Mouse (Mus musculus) left cerebral cortex, adult 8-10 months (tissue): ENCODE results near the gene Sema4b. TPM values are rescaled to one million over a fixed set of nuclear protein-coding genes. Genes with fewer than 3 reads are reported as not detected.
A peak's percentile ranks its signal among the peaks of the same experiment; 100 is the strongest.

Source experiments
- DNase-seq, 2 experiments: peaks; one replicate each; pipeline ENCODE4 v3.0.0; 2022; ENCODE audit warnings: low spot score in 2 of 2
- total RNA-seq, 4 experiments: library from RNA; stranded (reverse); gene quantifications; 2 replicates each; pipeline ENCODE4 v1.2.4; 2022

Sema4b gene
- total RNA-seq, 4 experiments from 2014 or later, result 18.6 to 22.7 (median 20.6) TPM

DNA sequence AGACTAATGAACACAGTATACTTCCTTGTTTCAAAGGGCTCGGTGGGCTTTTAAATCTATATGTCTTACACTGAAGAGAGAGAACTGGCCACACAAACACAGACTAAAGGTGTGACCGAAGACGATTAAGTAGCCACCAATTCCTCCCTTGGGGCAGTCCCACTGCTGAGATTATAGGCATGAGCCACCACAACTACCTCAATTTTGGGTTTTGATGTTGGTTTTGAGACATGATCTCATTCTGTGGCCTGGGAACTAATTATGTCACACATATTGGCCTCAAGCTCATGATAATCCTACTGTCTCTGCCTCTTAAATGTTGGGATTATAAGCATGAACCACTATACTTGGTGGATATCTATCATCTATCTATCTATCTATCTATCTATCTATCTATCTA, 9.2 kb upstream of the Sema4b start:
- no peak for DNase-seq

DNA sequence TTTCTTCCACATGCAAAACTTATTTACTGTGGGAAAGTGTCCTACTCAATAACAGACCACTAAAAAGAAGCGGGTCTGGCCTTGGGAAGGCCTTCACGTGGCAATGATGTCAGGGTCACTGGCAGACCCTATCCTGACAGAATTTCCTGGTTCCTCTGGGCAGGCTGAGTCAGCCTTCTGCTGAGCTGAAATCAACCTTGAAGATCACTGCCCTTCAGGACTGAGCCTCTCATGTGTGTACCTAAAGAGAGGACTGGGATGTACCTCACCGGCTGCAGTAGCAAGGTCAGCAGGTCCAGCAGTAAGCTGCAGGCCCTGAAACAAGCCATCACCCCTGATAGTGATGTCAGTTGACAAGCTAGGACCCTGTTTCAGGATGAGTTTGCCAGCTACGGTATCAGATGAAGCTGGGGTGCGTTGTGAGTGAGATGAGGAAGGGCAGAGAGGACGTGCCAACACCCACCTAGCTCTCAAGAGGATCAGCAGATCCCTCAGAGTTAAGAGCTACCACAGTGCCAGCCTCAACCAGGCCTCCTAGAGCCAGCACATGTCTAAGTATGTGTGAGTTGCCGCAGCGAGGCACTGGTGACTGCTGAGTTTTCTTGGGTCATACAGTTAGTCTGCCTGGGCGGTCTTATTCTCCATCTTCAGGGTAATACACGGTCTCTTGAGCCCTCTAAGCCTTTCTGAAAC, 8.5 kb upstream of the Sema4b start:
- no peak for DNase-seq

GRCm38 (mm10) chr7:80179327-80179726, 7.3 kb upstream of the Sema4b start:
- no peak for DNase-seq

GRCm38 (mm10) chr7:80179790-80180189, 6.9 kb upstream of the Sema4b start:
- DNase-seq, result no peak

DNA sequence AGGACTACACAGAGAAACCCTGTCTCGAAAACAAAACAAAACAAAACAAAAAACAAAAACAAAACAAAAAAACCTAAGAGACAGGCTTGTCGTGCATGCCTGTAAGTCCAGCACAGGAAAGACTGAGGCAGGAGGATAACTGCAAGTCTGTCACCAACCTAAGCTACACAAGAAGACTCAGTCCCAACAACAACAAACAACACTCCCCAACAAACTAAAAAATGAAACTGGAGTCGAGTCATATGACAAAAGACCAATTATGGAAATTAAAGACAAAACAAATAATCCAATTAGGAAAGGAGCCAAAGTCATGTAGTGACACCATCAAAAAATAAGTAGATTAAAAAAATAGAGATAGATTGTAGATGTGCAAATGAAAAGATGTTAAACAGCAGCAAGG, 6.4 kb upstream of the Sema4b start:
- DNase-seq, result no peak

DNA sequence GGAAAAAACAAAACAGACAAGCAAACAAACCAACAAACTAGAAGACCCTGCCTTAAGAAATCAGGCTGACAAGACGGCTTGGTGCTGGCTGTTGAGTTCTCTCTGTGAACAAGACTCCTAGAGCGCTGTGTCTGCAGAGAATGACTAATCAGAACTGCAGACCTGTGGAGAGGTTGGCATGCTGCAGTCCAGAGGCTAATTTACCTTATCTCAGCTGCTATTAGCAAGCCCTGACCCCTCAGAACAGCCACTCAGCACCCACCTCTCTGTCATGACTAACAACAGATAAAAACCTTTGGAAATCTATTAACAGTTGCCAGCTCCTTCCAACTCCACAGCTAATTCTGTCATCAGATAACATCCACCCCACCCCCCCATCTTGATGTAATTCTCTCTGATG, 5.6 kb upstream of the Sema4b start:
- no peak for DNase-seq

- no peak for DNase-seq
Measured at GRCm38 (mm10) chr7:80182139-80182538, 4.5 kb upstream of the Sema4b start.

DNA sequence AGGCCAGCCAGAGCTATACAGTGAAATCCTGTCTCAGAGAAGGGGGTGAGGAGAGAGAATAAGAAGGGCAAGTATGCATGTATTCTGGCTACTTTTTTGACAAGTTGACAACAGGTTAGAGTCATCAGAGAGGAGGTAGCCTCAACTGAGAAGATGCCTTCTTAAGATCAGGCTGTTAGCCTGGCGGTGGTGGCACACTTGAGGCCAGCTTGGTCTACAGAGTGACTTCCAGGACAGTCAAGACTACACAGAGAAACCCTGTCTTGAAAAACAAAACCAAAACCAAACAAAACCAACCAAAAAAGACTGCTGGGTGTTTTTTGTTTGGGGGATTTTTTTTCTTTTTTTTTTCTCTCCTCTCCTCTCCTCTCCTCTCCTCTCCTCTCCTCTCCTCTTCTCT, 3.2 kb upstream of the Sema4b start:
- DNase-seq, result no peak

GRCm38 (mm10) chr7:80183969-80184368, 2.7 kb upstream of the Sema4b start:
- no peak for DNase-seq

DNA sequence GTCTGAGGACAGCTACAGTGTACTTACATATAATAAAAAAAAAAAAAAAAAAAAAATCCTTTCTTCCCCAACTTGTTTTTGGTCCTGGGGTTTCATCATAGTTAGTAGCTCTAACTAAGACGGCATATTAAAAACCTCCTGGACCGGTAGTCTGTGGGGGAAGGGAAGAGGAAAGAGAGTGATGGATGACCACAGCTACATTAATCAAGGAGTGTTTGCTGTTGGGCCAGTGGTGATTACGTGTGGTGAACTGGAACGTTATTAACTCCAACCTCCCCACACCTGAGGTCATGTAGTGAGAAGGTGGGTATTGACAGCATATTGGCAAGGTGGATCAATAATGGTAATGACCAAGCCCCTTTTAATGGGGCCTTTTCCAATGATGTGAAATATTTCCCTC, 2.1 kb upstream of the Sema4b start:
- DNase-seq, result no peak

GRCm38 (mm10) chr7:80184968-80185367, 1.7 kb upstream of the Sema4b start:
- no peak for DNase-seq

GRCm38 (mm10) chr7:80186021-80186420, 620 bp upstream of the Sema4b start:
- no peak for DNase-seq

- DNase-seq, result no peak
Measured at GRCm38 (mm10) chr7:80187501-80187900, 860 bp downstream of the Sema4b start.

DNA sequence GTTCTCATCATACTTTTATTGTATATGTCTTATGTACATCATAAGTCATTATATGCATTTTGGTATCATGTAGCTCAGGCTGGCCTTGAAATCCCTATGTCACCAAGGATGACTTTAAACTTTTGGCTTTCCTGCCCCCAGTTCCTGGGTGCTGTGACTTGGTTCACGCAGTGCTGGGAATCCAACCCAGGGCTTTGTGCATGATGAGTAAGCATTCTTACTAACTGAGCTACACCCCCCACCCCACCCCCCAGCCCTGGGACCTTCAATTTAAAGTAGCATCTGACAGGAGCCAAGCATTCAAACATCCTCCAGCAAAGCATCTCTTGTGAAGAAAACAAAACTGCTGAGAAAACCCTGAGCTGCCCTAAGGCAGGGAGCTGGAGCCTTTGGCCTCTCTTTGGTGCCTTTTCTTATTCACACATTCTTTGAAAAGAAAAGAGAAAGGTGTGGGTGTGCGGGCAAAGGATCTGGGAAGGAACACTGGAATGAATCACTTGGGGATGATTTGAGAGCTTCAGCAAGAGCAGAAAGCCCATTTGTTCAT, 2.0 kb downstream of the Sema4b start:
- DNase-seq, result no peak

- DNase-seq, result no peak
Measured at GRCm38 (mm10) chr7:80189147-80189933, 2.7 kb downstream of the Sema4b start.

- no peak for DNase-seq
Measured at GRCm38 (mm10) chr7:80191455-80191854, 4.8 kb downstream of the Sema4b start.

- peak in 1 of 2 experiments; percentile 60 for DNase-seq
Measured at GRCm38 (mm10) chr7:80192226-80193061, 5.8 kb downstream of the Sema4b start.

DNA sequence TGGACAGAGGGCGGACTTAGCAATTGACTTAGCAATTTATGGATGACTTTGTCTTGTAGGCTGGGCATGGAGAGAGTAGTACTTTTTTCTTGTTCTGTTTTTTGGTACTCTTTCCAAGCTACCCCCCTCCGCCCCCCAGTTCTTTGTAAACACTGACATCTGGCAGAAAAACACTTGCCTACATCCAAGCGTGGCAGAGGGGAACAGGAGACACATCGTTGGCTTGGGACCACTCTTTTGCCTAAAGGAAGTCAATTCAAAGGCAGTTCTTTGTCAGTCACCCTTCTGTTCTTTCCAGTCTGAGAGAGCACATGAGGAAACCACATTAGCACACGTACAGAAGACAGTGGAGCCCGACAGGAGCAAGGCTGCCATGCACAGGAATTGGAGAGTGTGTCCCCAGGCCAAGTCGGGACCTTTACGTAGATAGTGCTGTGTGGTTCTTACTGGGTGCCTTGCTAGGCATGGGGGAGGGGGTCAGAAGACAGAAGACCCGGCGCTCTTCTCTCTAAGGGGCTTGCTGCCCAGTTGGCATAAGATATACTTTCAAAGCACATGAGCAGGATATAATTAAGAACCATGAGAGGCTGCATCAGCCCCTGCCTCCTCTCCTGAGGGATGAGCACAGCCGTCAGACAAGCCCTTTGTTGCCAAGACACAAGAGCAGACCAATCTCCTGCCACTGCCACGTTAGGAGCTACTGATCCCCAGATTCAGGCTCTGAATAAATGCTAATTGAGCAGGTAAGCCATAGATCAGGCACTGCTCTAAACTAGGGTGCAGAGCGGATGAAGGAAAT, 7.5 kb downstream of the Sema4b start:
- no peak for DNase-seq

DNA sequence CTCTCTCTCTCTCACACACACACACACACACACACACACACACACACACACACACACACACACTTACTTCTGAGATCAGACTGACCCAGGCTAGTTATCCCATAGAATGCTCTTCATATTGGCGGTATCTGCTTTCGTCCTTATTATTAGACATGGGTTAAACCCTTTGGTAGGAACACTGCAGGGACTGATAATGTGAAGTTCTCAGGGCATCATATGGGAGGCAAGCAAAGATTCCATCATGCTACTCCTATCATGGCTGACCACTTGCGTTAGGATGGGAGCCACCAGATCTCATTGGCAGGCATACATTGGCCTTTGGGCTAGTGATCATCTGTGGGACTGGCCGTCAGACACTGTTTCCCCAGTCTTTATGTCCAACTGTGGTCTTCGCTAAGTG, 8.5 kb downstream of the Sema4b start:
- DNase-seq, result no peak

GRCm38 (mm10) chr7:80195576-80196263, 9.1 kb downstream of the Sema4b start:
- DNase-seq, result no peak
